Mouse (Mus musculus): ENCODE measurements at regions not wholly inside any gene's neighbourhood (a gene's known extent, or its start where the extent isn't known, plus 50 kb on each side); places are given as distances from the start of the nearest gene placed in this dataset.

- ATAC-seq (replicated peaks), result peak; percentile 55; the same call in 1 of the 2 replicates
- WGBS, result 93% methylated on average over 1 of the region's 1 CpGs
- Histone ChIP-seq H3K9ac (no peak overlapping the region), H3K27ac (no peak overlapping the region), H3K4me1 (peaks cover 3% of the 10 kb centered on the region; the same call in 1 of the 2 replicates), H3K4me2 (no peak overlapping the region), H3K9me3 (no peaks in the 10 kb centered on the region), H3K4me3 (no peak overlapping the region), H3K27me3 (replicated peaks) (no peaks in the 10 kb centered on the region), H3K36me3 (replicated peaks) (no peaks in the 10 kb centered on the region)
Observed at GRCm38 (mm10) chr3:63570082-63570481, 86.4 kb upstream of the Gm34302 start.

GRCm38 (mm10) chr3:63569004-63569596 lies 85.4 kb upstream of the Gm34302 start:
- Histone ChIP-seq H3K4me2 (no peak overlapping the region), H3K27ac (no peak overlapping the region), H3K27me3 (replicated peaks) (no peaks in the 10 kb centered on the region), H3K9me3 (no peaks in the 10 kb centered on the region), H3K4me1 (peaks cover 3% of the 10 kb centered on the region; the same call in 1 of the 2 replicates), H3K4me3 (no peak overlapping the region), H3K9ac (no peak overlapping the region), H3K36me3 (replicated peaks) (no peaks in the 10 kb centered on the region)
- peak; percentile 62 for ATAC-seq (replicated peaks)
- 38% methylated on average over 7 of the region's 7 CpGs for WGBS

- no peaks in the 10 kb centered on the region for H3K9me3 ChIP-seq
- no peak overlapping the region for H3K27ac ChIP-seq
- H3K9ac ChIP-seq, result no peak overlapping the region
- H3K36me3 ChIP-seq (replicated peaks), result no peaks in the 10 kb centered on the region
- H3K4me2 ChIP-seq, result no peak overlapping the region
- no peak for ATAC-seq (replicated peaks)
- peaks cover 3% of the 10 kb centered on the region; the same call in 1 of the 2 replicates for H3K4me1 ChIP-seq
- H3K4me3 ChIP-seq, result no peak overlapping the region
- WGBS, result 90% methylated on average over 3 of the region's 3 CpGs
- H3K27me3 ChIP-seq (replicated peaks), result no peaks in the 10 kb centered on the region
Observed at GRCm38 (mm10) chr3:63567726-63568125, 84.0 kb upstream of the Gm34302 start.

GRCm38 (mm10) chr3:63563057-63563456 lies 79.4 kb upstream of the Gm34302 start:
- H3K27ac ChIP-seq, result no peak overlapping the region
- H3K4me3 ChIP-seq, result no peak overlapping the region
- ATAC-seq (replicated peaks), result no peak
- no peaks in the 10 kb centered on the region for H3K36me3 ChIP-seq (replicated peaks)
- no peak overlapping the region for H3K9ac ChIP-seq
- H3K9me3 ChIP-seq, result no peaks in the 10 kb centered on the region
- 88% methylated on average over 1 of the region's 1 CpGs for WGBS
- H3K4me1 ChIP-seq, result no peaks in the 10 kb centered on the region
- no peak overlapping the region for H3K4me2 ChIP-seq
- no peaks in the 10 kb centered on the region for H3K27me3 ChIP-seq (replicated peaks)

GRCm38 (mm10) chr3:63562532-63562931 lies 78.9 kb upstream of the Gm34302 start:
- H3K9ac ChIP-seq, result no peak overlapping the region
- no peaks in the 10 kb centered on the region for H3K27me3 ChIP-seq (replicated peaks)
- no peaks in the 10 kb centered on the region for H3K36me3 ChIP-seq (replicated peaks)
- no peak overlapping the region for H3K27ac ChIP-seq
- no peak overlapping the region for H3K4me3 ChIP-seq
- no peaks in the 10 kb centered on the region for H3K4me1 ChIP-seq
- no peak; the same call in 1 of the 2 replicates for ATAC-seq (replicated peaks)
- H3K9me3 ChIP-seq, result no peaks in the 10 kb centered on the region
- no peak overlapping the region for H3K4me2 ChIP-seq

GRCm38 (mm10) chr3:63560745-63561151 lies 77.1 kb upstream of the Gm34302 start:
- no peaks in the 10 kb centered on the region for H3K9me3 ChIP-seq
- no peak overlapping the region for H3K4me3 ChIP-seq
- H3K36me3 ChIP-seq (replicated peaks), result no peaks in the 10 kb centered on the region
- no peaks in the 10 kb centered on the region for H3K27me3 ChIP-seq (replicated peaks)
- ATAC-seq (replicated peaks), result no peak
- WGBS, result 88% methylated on average over 4 of the region's 4 CpGs
- H3K27ac ChIP-seq, result no peak overlapping the region
- H3K4me1 ChIP-seq, result no peaks in the 10 kb centered on the region
- H3K9ac ChIP-seq, result no peak overlapping the region
- no peak overlapping the region for H3K4me2 ChIP-seq

GRCm38 (mm10) chr3:63556741-63557140 lies 73.1 kb upstream of the Gm34302 start:
- Histone ChIP-seq H3K4me3 (no peak overlapping the region), H3K27ac (no peak overlapping the region), H3K9ac (no peak overlapping the region), H3K4me1 (peaks cover 4% of the 10 kb centered on the region; the same call in 1 of the 2 replicates), H3K4me2 (no peak overlapping the region), H3K36me3 (replicated peaks) (no peaks in the 10 kb centered on the region), H3K9me3 (no peaks in the 10 kb centered on the region), H3K27me3 (replicated peaks) (no peaks in the 10 kb centered on the region)
- ATAC-seq (replicated peaks), result no peak
- WGBS, result 90% methylated on average over 1 of the region's 1 CpGs

- ATAC-seq (replicated peaks), result peak; percentile 80
- H3K4me2 ChIP-seq, result 0 out of 2 replicates have a peak overlapping the region, but pooled peaks have one; percentile 14
Observed at GRCm38 (mm10) chr3:63554872-63555271, 71.2 kb upstream of the Gm34302 start.

GRCm38 (mm10) chr3:63553426-63553825 lies 69.7 kb upstream of the Gm34302 start:
- no peak overlapping the region for H3K27ac ChIP-seq
- H3K36me3 ChIP-seq (replicated peaks), result no peaks in the 10 kb centered on the region
- 86% methylated on average over 2 of the region's 2 CpGs for WGBS
- no peak for ATAC-seq (replicated peaks)
- no peak overlapping the region for H3K4me2 ChIP-seq
- no peak overlapping the region for H3K9ac ChIP-seq
- H3K9me3 ChIP-seq, result no peaks in the 10 kb centered on the region
- no peaks in the 10 kb centered on the region for H3K27me3 ChIP-seq (replicated peaks)
- H3K4me1 ChIP-seq, result peaks cover 4% of the 10 kb centered on the region; the same call in 1 of the 2 replicates
- no peak overlapping the region for H3K4me3 ChIP-seq

More at GRCm38 (mm10) chr3:63554872-63555271, 71.2 kb upstream of the Gm34302 start:
- Histone ChIP-seq H3K27ac (no peak overlapping the region), H3K9ac (no peak overlapping the region), H3K9me3 (no peaks in the 10 kb centered on the region), H3K27me3 (replicated peaks) (no peaks in the 10 kb centered on the region), H3K4me3 (no peak overlapping the region), H3K36me3 (replicated peaks) (no peaks in the 10 kb centered on the region), H3K4me1 (peaks cover 4% of the 10 kb centered on the region; the same call in 1 of the 2 replicates)
- WGBS, result 7% methylated on average over 9 of the region's 9 CpGs

GRCm38 (mm10) chr3:63551661-63552060 lies 68.0 kb upstream of the Gm34302 start:
- no peaks in the 10 kb centered on the region for H3K9me3 ChIP-seq
- 81% methylated on average over 5 of the region's 5 CpGs for WGBS
- no peak overlapping the region for H3K27ac ChIP-seq
- H3K27me3 ChIP-seq (replicated peaks), result no peaks in the 10 kb centered on the region
- no peaks in the 10 kb centered on the region for H3K36me3 ChIP-seq (replicated peaks)
- H3K4me3 ChIP-seq, result no peak overlapping the region
- no peak overlapping the region for H3K4me2 ChIP-seq
- no peak for ATAC-seq (replicated peaks)
- no peak overlapping the region for H3K9ac ChIP-seq
- H3K4me1 ChIP-seq, result peaks cover 4% of the 10 kb centered on the region; the same call in 1 of the 2 replicates

- H3K9me3 ChIP-seq, result no peaks in the 10 kb centered on the region
- 53% methylated on average over 4 of the region's 4 CpGs for WGBS
- H3K36me3 ChIP-seq (replicated peaks), result no peaks in the 10 kb centered on the region
- no peaks in the 10 kb centered on the region for H3K27me3 ChIP-seq (replicated peaks)
- H3K27ac ChIP-seq, result no peak overlapping the region
- no peaks in the 10 kb centered on the region for H3K4me1 ChIP-seq
- no peak overlapping the region for H3K4me2 ChIP-seq
- no peak overlapping the region for H3K4me3 ChIP-seq
- ATAC-seq (replicated peaks), result no peak
- H3K9ac ChIP-seq, result no peak overlapping the region
Observed at GRCm38 (mm10) chr3:63542638-63543408, 59.1 kb upstream of the Gm34302 start.

- no peak overlapping the region for H3K4me3 ChIP-seq
- no peaks in the 10 kb centered on the region for H3K9me3 ChIP-seq
- no peaks in the 10 kb centered on the region for H3K36me3 ChIP-seq (replicated peaks)
- no peaks in the 10 kb centered on the region for H3K4me1 ChIP-seq
- H3K9ac ChIP-seq, result no peak overlapping the region
- ATAC-seq (replicated peaks), result no peak
- no peaks in the 10 kb centered on the region for H3K27me3 ChIP-seq (replicated peaks)
- WGBS, result 68% methylated on average over 2 of the region's 2 CpGs
- no peak overlapping the region for H3K27ac ChIP-seq
- H3K4me2 ChIP-seq, result no peak overlapping the region
Observed at GRCm38 (mm10) chr3:63538881-63539280, 55.2 kb upstream of the Gm34302 start.

GRCm38 (mm10) chr3:63534141-63534540 lies 50.5 kb upstream of the Gm34302 start:
- no peaks in the 10 kb centered on the region for H3K9me3 ChIP-seq
- H3K27ac ChIP-seq, result no peak overlapping the region
- ATAC-seq (replicated peaks), result no peak
- H3K9ac ChIP-seq, result no peak overlapping the region
- H3K36me3 ChIP-seq (replicated peaks), result no peaks in the 10 kb centered on the region
- H3K4me1 ChIP-seq, result no peaks in the 10 kb centered on the region
- H3K4me2 ChIP-seq, result no peak overlapping the region
- no peak overlapping the region for H3K4me3 ChIP-seq
- 68% methylated on average over 2 of the region's 2 CpGs for WGBS
- H3K27me3 ChIP-seq (replicated peaks), result no peaks in the 10 kb centered on the region

Measured in midbrain, embryonic 15.5 days (tissue).